7 mouse cellular contexts compared by ENCODE assay signal in genomic region chr11:32347264-32347606, GRCm38 (mm10). TPM values are rescaled to one million over a fixed set of nuclear protein-coding genes. Genes with fewer than 3 reads are reported as not detected.
DNase-seq lines count a peak whose midpoint lies in the region; ATAC-seq and TF ChIP-seq lines count a peak whose summit lies in the region.

No protein-coding gene starts in this region.

- no peaks in the 10 kb centered on the region for H3K9me3 ChIP-seq in lung, postnatal 0 days (ENCODE audit: low read length)
- H3K9me3 ChIP-seq in forebrain, embryonic 13.5 days (replicated peaks) = no peaks in the 10 kb centered on the region
- H3K9me3 ChIP-seq in limb, embryonic 13.5 days = no peaks in the 10 kb centered on the region
- no peaks in the 10 kb centered on the region for H3K9me3 ChIP-seq in stomach, embryonic 14.5 days (ENCODE audit: control insufficient read depth, low read depth, low read length)

- H3K4me3 ChIP-seq in lung, postnatal 0 days (ENCODE audit: low read depth, low read length) = peak overlapping the region; percentile 81
- H3K4me3 ChIP-seq in forebrain, embryonic 13.5 days = peak overlapping the region; percentile 79
- H3K4me3 ChIP-seq in limb, embryonic 13.5 days = peak overlapping the region; percentile 87
- H3K4me3 ChIP-seq in stomach, embryonic 14.5 days (ENCODE audit: low read depth, low read length) = peak overlapping the region; percentile 78

- no peaks in the 10 kb centered on the region for H3K36me3 ChIP-seq in lung, postnatal 0 days (ENCODE audit: insufficient read depth, low read length)
- H3K36me3 ChIP-seq in forebrain, embryonic 13.5 days (ENCODE audit: poor library complexity, severe bottlenecking) = peaks cover 17% of the 10 kb centered on the region
- peaks cover 19% of the 10 kb centered on the region for H3K36me3 ChIP-seq in limb, embryonic 13.5 days
- H3K36me3 ChIP-seq in stomach, embryonic 14.5 days (ENCODE audit: control insufficient read depth, insufficient read depth, low read length) = peaks cover 12% of the 10 kb centered on the region; the same call in 1 of the 2 replicates

- H3K27me3 ChIP-seq in lung, postnatal 0 days (replicated peaks; ENCODE audit: insufficient read depth, low read length) = no peaks in the 10 kb centered on the region
- no peaks in the 10 kb centered on the region for H3K27me3 ChIP-seq in forebrain, embryonic 13.5 days
- H3K27me3 ChIP-seq in limb, embryonic 13.5 days = no peaks in the 10 kb centered on the region
- H3K27me3 ChIP-seq in stomach, embryonic 14.5 days (ENCODE audit: control insufficient read depth, insufficient read depth, low read length) = no peaks in the 10 kb centered on the region

- peak overlapping the region; percentile 82 for H3K4me2 ChIP-seq in lung, postnatal 0 days (replicated peaks; ENCODE audit: low read depth, low read length)
- H3K4me2 ChIP-seq in forebrain, embryonic 13.5 days = peak overlapping the region; percentile 84
- peak overlapping the region; percentile 95 for H3K4me2 ChIP-seq in limb, embryonic 13.5 days (replicated peaks)
- peak overlapping the region; percentile 97 for H3K4me2 ChIP-seq in stomach, embryonic 14.5 days (replicated peaks; ENCODE audit: low read depth, low read length)

- 0 out of 2 replicates have a peak, but pooled peaks have one; percentile 0 for ATAC-seq in lung, postnatal 0 days
- ATAC-seq in forebrain, embryonic 13.5 days = no peak; the same call in 1 of the 2 replicates
- ATAC-seq in limb, embryonic 13.5 days (ENCODE audit: low FRiP score, low read depth) = peak; percentile 22; the same call in 1 of the 2 replicates
- 0 out of 2 replicates have a peak, but pooled peaks have one; percentile 12 for ATAC-seq in stomach, embryonic 14.5 days (ENCODE audit: insufficient number of reproducible peaks, insufficient read depth, low FRiP score, low read depth)
- ATAC-seq in megakaryocyte progenitor cell, adult 5-6 weeks (replicated peaks; ENCODE audit: poor library complexity) = no peak

- H3K9ac ChIP-seq in lung, postnatal 0 days (replicated peaks; ENCODE audit: low read depth) = peak overlapping the region; percentile 76
- peak overlapping the region; percentile 96 for H3K9ac ChIP-seq in forebrain, embryonic 13.5 days
- H3K9ac ChIP-seq in limb, embryonic 13.5 days = peak overlapping the region; percentile 96
- H3K9ac ChIP-seq in stomach, embryonic 14.5 days (replicated peaks; ENCODE audit: low read depth, low read length) = peak overlapping the region; percentile 80

- peak overlapping the region; percentile 77 for H3K27ac ChIP-seq in lung, postnatal 0 days (ENCODE audit: low read length)
- peak overlapping the region; percentile 73 for H3K27ac ChIP-seq in forebrain, embryonic 13.5 days
- H3K27ac ChIP-seq in limb, embryonic 13.5 days = peak overlapping the region; percentile 87
- peak overlapping the region; percentile 83; the same call in 1 of the 2 replicates for H3K27ac ChIP-seq in stomach, embryonic 14.5 days (ENCODE audit: low read length)

- DNase-seq in lung, postnatal 0 days (ENCODE audit: low spot score) = no peak
- DNase-seq in lung, postnatal 10 days = no peak
- no peak for DNase-seq in frontal cortex, postnatal 10 days (ENCODE audit: low spot score in 2 of 2)

- WGBS in lung, postnatal 0 days = 3% methylated on average over 10 of the region's 10 CpGs
- WGBS in forebrain, embryonic 13.5 days = 2% methylated on average over 10 of the region's 10 CpGs
- WGBS in limb, embryonic 13.5 days = 5% methylated on average over 10 of the region's 10 CpGs
- 2% methylated on average over 10 of the region's 10 CpGs for WGBS in stomach, embryonic 14.5 days

- TF ChIP-seq EP300 in lung, postnatal 0 days (IDR thresholded peaks at IDR 0.05) = no peak

- no peak for TF ChIP-seq CTCF in lung, postnatal 0 days (IDR thresholded peaks at IDR 0.05)

- no peaks in the 10 kb centered on the region; the same call in 1 of the 2 replicates for H3K4me1 ChIP-seq in lung, postnatal 0 days (ENCODE audit: insufficient read depth, low read depth, low read length)
- H3K4me1 ChIP-seq in forebrain, embryonic 13.5 days = peaks cover 34% of the 10 kb centered on the region
- H3K4me1 ChIP-seq in limb, embryonic 13.5 days = peaks cover 37% of the 10 kb centered on the region
- peaks cover 16% of the 10 kb centered on the region for H3K4me1 ChIP-seq in stomach, embryonic 14.5 days (ENCODE audit: control insufficient read depth, insufficient read depth, low read length)

RNA-seq across cellular contexts. Expression of gene Sh3pxd2b, which starts 0.4 kb away (rescaled TPM):
- 7.4 and 9.4 TPM in 2 replicates for polyA plus RNA-seq in lung, postnatal 0 days (2015; fragmentation: Nextera tagmentation; extraction: Ambion mirVana)
- polyA plus RNA-seq in forebrain, embryonic 13.5 days (2015; fragmentation: Nextera tagmentation; extraction: Ambion mirVana) = 15.7 and 18.6 TPM in 2 replicates
- polyA plus RNA-seq in limb, embryonic 13.5 days (2015; fragmentation: Nextera tagmentation; extraction: Ambion mirVana) = 25.9 and 31.3 TPM in 2 replicates
- 31.7 and 34.6 TPM in 2 replicates for polyA plus RNA-seq in stomach, embryonic 14.5 days (2014; fragmentation: Nextera tagmentation; extraction: Ambion mirVana)
- 6.1 and 7.2 TPM in 2 replicates for total RNA-seq in megakaryocyte progenitor cell, adult 5-6 weeks (2015)
- total RNA-seq in megakaryocyte progenitor cell, adult 5-6 weeks (2017) = 1.7 and 2.4 TPM in 2 replicates

RNA-seq across cellular contexts. Expression of gene Hbq1a, which starts 47.4 kb away (rescaled TPM):
- polyA plus RNA-seq in lung, postnatal 0 days (2015; fragmentation: Nextera tagmentation; extraction: Ambion mirVana) = 0.94 and 1.4 TPM in 2 replicates
- 0.65 and 0.86 TPM in 2 replicates for polyA plus RNA-seq in forebrain, embryonic 13.5 days (2015; fragmentation: Nextera tagmentation; extraction: Ambion mirVana)
- 0.39 and 0.46 TPM in 2 replicates for polyA plus RNA-seq in limb, embryonic 13.5 days (2015; fragmentation: Nextera tagmentation; extraction: Ambion mirVana)
- polyA plus RNA-seq in stomach, embryonic 14.5 days (2014; fragmentation: Nextera tagmentation; extraction: Ambion mirVana) = 1.0 TPM in 1 of 2 replicates, not detected in the other
- not detected in 2 replicates for total RNA-seq in megakaryocyte progenitor cell, adult 5-6 weeks (2015)
- not detected in 2 replicates for total RNA-seq in megakaryocyte progenitor cell, adult 5-6 weeks (2017)

RNA-seq across cellular contexts. Expression of gene Hba-a2, which starts 50.9 kb away (rescaled TPM):
- polyA plus RNA-seq in lung, postnatal 0 days (2015; fragmentation: Nextera tagmentation; extraction: Ambion mirVana) = 27,628 and 32,987 TPM in 2 replicates
- polyA plus RNA-seq in forebrain, embryonic 13.5 days (2015; fragmentation: Nextera tagmentation; extraction: Ambion mirVana) = 5,794 and 5,805 TPM in 2 replicates
- 10,014 and 10,405 TPM in 2 replicates for polyA plus RNA-seq in limb, embryonic 13.5 days (2015; fragmentation: Nextera tagmentation; extraction: Ambion mirVana)
- 6,035 and 6,415 TPM in 2 replicates for polyA plus RNA-seq in stomach, embryonic 14.5 days (2014; fragmentation: Nextera tagmentation; extraction: Ambion mirVana)
- 26.3 and 54.4 TPM in 2 replicates for total RNA-seq in megakaryocyte progenitor cell, adult 5-6 weeks (2015)
- total RNA-seq in megakaryocyte progenitor cell, adult 5-6 weeks (2017) = 25.3 and 31.4 TPM in 2 replicates

Comparison
In these comparisons a context has a peak if more than half of its experiments do, and no peak if none do; other contexts are left out.
1. ATAC-seq: peak in lung, postnatal 0 days (single experiment), limb, embryonic 13.5 days (single experiment) and stomach, embryonic 14.5 days (single experiment); none in forebrain, embryonic 13.5 days (single experiment) and megakaryocyte progenitor cell, adult 5-6 weeks (single experiment).
2. Peak in every context shown above with its lines, with median percentiles within 50 percentile points of each other: H3K27ac ChIP-seq, H3K4me2 ChIP-seq, H3K4me3 ChIP-seq and H3K9ac ChIP-seq.